Mouse (Mus musculus) adrenal gland, adult (tissue): Measurements from ENCODE around the gene Gm45618.
"Not testable (repeated sequence)": the region's sequence is repeated elsewhere in the genome, so short reads cannot be mapped to it uniquely, and the experiment has no call there.

Source experiments
- DNase-seq, 2 experiments: peaks; one replicate each; pipeline ENCODE4 v3.0.0; 2022 to 2023; ENCODE audit warnings: low spot score in 1 of 2; ENCODE audit not compliant: inconsistent age in 2 of 2

Gene Gm45618

GRCm38 (mm10) chr7:142120629-142121028 lies at the start of gene Gm45618:
Gene Gm45618 (minus strand): TSS chr7:142120729.
- DNase-seq, result not testable (repeated sequence)

- no peak for DNase-seq
These were observed 49.3 kb upstream of the Gm45618 start for GRCm38 (mm10) chr7:142169836-142170235.

- DNase-seq, result not testable (repeated sequence)
These were observed 45.1 kb upstream of the Gm45618 start, which contains the start of gene Gm4553 for GRCm38 (mm10) chr7:142165639-142166038. Gene Gm4553 (minus strand): TSS chr7:142165739.

GRCm38 (mm10) chr7:142159366-142159765 lies 38.8 kb upstream of the Gm45618 start:
- peak; percentile 27 to 32 for DNase-seq

- DNase-seq, result not testable (repeated sequence)
These were observed 36.5 kb upstream of the Gm45618 start, which contains the start of gene Gm29735 for GRCm38 (mm10) chr7:142157013-142157412. Gene Gm29735 (minus strand): TSS chr7:142157113.

GRCm38 (mm10) chr7:142155308-142155707 lies 34.8 kb upstream of the Gm45618 start:
- no peak for DNase-seq

GRCm38 (mm10) chr7:142152191-142152590 lies 31.7 kb upstream of the Gm45618 start:
- no peak for DNase-seq

- DNase-seq, result no peak
These were observed 28.1 kb upstream of the Gm45618 start for GRCm38 (mm10) chr7:142148633-142149032.

GRCm38 (mm10) chr7:142146033-142146432 lies 25.5 kb upstream of the Gm45618 start:
- peak; percentile 22 to 81 for DNase-seq

GRCm38 (mm10) chr7:142145413-142145940 lies 24.9 kb upstream of the Gm45618 start:
- DNase-seq, result no peak

GRCm38 (mm10) chr7:142144507-142144906 lies 24.0 kb upstream of the Gm45618 start, which contains the start of gene Gm45337:
Gene Gm45337 (minus strand): TSS chr7:142144607.
- DNase-seq, result no peak

GRCm38 (mm10) chr7:142143506-142144010 lies 23.0 kb upstream of the Gm45618 start:
- not testable (repeated sequence) for DNase-seq

GRCm38 (mm10) chr7:142140696-142141095 lies 20.2 kb upstream of the Gm45618 start:
- no peak for DNase-seq

GRCm38 (mm10) chr7:142135934-142136333 lies 15.4 kb upstream of the Gm45618 start, which contains the start of gene Gm39115:
Gene Gm39115 (minus strand): TSS chr7:142136034.
- not testable (repeated sequence) for DNase-seq

- DNase-seq, result no peak
These were observed 13.9 kb upstream of the Gm45618 start for GRCm38 (mm10) chr7:142134206-142134995.

- DNase-seq, result no peak
These were observed 8.3 kb upstream of the Gm45618 start for GRCm38 (mm10) chr7:142128843-142129242.

GRCm38 (mm10) chr7:142119632-142120031 lies 897 bp downstream of the Gm45618 start:
- DNase-seq, result peak; percentile 15 to 59

GRCm38 (mm10) chr7:142104747-142105146 lies 15.8 kb downstream of the Gm45618 start:
- no peak for DNase-seq

- peak; percentile 83 to 93 for DNase-seq
These were observed 22.8 kb downstream of the Gm45618 start for GRCm38 (mm10) chr7:142097776-142098175.

- DNase-seq, result peak in 1 of 2 experiments; percentile 31
These were observed 23.8 kb downstream of the Gm45618 start for GRCm38 (mm10) chr7:142096701-142097100.

GRCm38 (mm10) chr7:142095183-142095931 lies 25.2 kb downstream of the Gm45618 start, which contains the start of gene Dusp8:
Gene Dusp8 (minus strand): TSS chr7:142095843.
- peak; percentile 96 to 98 for DNase-seq
